Mouse (Mus musculus): ENCODE results near the gene Gm49630.
"Not testable (repeated sequence)": the region's sequence is repeated elsewhere in the genome, so short reads cannot be mapped to it uniquely, and the experiment has no call there.

DNA sequence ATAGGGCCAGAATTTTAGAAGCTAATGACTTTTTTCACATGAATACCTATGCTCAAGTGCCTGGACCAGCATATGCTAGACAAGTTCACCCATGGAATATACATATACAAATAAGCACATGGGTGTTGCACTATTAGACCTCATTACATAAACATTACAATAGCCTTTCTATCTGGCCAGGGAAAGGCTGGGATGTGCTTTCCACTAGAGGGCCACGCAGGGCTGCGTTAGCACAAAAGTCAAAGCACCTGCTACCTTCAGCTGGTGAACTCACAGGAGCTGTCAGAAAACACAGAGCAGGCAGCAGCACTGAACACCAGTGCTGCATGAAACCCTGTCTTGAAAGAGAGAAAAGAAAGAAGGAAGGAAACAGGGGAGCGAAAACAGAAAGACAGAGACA is 6.1 kb upstream of the Gm49630 start:
- TF ChIP-seq POLR2A (IDR thresholded peaks at IDR 0.05; ENCODE audit: borderline replicate concordance, control insufficient read depth, low read depth, low read length); CTCF (IDR thresholded peaks at IDR 0.05; ENCODE audit: control insufficient read depth, insufficient read depth, low read length): not testable (repeated sequence)
